Mouse (Mus musculus) skeletal muscle tissue, postnatal 0 days (tissue): ENCODE data around the gene Rcan3. TPM values are rescaled to one million over a fixed set of nuclear protein-coding genes. Genes with fewer than 3 reads are reported as not detected.

Experiments
- microRNA counts: library from miRNA; unstranded; fragments of <30 nt; microRNA quantifications from one replicate; lab custom pipeline; 2015
- microRNA-seq, 2 experiments: library from miRNA; unstranded; fragments of <30 nt; microRNA quantifications; one replicate each; pipeline ENCODE4; 2016
- polyA plus RNA-seq: library from polyadenylated mRNA; unstranded; fragments of >200 nt; fragmentation: Nextera tagmentation; extraction: Ambion mirVana; gene quantifications from 2 replicates; pipeline ENCODE4 v1.2.1, GENCODE M21; 2015

The Rcan3 gene
- 6.2 and 7.7 TPM in 2 replicates for polyA plus RNA-seq

DNA sequence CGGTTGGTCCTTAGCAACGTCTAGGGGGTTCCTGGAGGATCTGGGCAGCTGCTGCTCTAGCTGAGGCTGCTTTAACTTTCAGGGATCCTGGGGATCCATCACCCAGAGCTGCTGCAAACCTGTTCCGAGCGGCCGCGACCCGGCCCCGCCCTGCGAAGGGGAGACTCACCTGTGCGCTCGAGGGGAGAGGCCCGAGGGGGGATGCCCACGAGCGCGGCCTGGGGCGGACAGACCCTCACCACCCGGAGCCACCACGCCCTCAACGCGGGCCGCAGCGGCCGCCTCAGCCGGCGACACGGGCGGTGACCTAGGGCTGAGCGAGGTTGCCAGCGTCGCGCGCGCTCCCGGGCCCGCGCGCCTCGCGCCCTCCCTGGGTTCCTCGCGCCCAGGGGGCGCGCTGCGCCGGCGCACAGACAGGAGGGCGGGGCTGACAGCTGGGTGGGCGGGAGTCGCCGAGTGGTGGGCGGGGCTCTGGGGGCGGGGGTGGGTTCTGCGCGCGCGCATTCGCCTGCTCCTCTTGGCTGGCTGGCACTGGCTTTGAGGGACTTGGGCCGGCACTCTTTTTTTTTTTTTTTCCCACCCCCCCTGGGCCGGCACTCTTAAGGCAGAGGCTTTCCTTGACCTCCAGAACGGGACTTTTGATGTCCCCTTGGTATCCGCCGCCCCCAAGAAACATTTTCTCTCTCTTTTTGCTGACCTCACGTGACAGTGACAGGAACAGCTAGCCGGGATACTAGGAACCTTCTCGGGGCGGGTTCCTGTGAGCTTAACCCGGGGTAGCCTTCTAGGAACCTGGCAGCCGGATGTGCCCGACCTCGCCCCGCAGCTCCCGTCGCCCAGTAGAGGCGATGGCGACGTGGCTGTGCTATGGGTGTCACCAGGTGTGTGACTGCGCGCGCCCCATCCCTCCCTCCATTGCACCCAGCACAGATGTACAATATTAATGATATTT is at the start of gene Rcan3:
TSS of gene Rcan3 (minus strand) at position 411 of the 952 bp plus-strand sequence.

GRCm38 (mm10) chr4:135397991-135398390 is 35.7 kb downstream of the Rcan3 start, which contains the start of gene Ncmap:
Gene Ncmap (minus strand): TSS chr4:135398227.

MicroRNAs within 50 kb of the gene (microRNA counts, 519-probe panel; counts per million panel counts)
- 296 counts per million, percentile 58 among the panel's probes with 10 or more counts for microRNA mmu-miR-700 (lab: Ali Mortazavi, UCI)

Small RNA genes lying within 50 kb of the gene (microRNA-seq; reads per million reads assigned to microRNA genes)
- 99.8 to 112 reads per million in 2 experiments for gene Mir700

Other genes starting within 250 kb of the Rcan3 start
- 88.9 and 98.4 TPM in 2 replicates for gene Clic4, start 161.0 kb downstream of the Rcan3 start, polyA plus RNA-seq
- 83.9 and 98.5 TPM in 2 replicates for gene Srrm1, start 80.5 kb downstream of the Rcan3 start, polyA plus RNA-seq
- gene Ncmap, start 35.6 kb downstream of the Rcan3 start, polyA plus RNA-seq = 1.1 TPM in 2 replicates
- gene Stpg1, start 60.9 kb upstream of the Rcan3 start, polyA plus RNA-seq = 0.06 and 0.12 TPM in 2 replicates
- 1.5 and 2.6 TPM in 2 replicates for gene Nipal3, start 61.2 kb upstream of the Rcan3 start, polyA plus RNA-seq
- 0.83 TPM in 1 of 2 replicates, not detected in the other for gene Grhl3, start 139.8 kb upstream of the Rcan3 start, polyA plus RNA-seq